Mouse (Mus musculus) liver, adult 2 months (tissue): ENCODE data around the gene Zc3h12c. TPM values are rescaled to one million over a fixed set of nuclear protein-coding genes. Genes with fewer than 3 reads are reported as not detected.
A peak's percentile ranks its signal among the peaks of the same experiment; 100 is the strongest.

ENCODE experiments used
- DNase-seq: peaks from one replicate; pipeline ENCODE4 v3.0.0-alpha.2; 2011; ENCODE audit warnings: low read depth, low spot score; ENCODE audit errors: extremely low read depth
- H3K27ac ChIP-seq: fragments of 200-500 bp; replicated peaks from 2 replicates; pipeline ENCODE4 v1.5.1; 2012; ENCODE audit warnings: low read depth, mild to moderate bottlenecking, control low read depth, inconsistent platforms, low read length; ENCODE audit not compliant: insufficient read depth
- H3K27me3 ChIP-seq: fragments of 200-500 bp; 2 replicates; pipeline ENCODE4 v1.6.1; 2012; ENCODE audit warnings: mild to moderate bottlenecking, moderate library complexity, low read length, inconsistent platforms; ENCODE audit not compliant: control insufficient read depth, insufficient read depth
- H3K36me3 ChIP-seq: fragments of 200-500 bp; 2 replicates; pipeline ENCODE4 v1.6.1; 2012; ENCODE audit warnings: low read length, inconsistent platforms; ENCODE audit not compliant: control insufficient read depth, insufficient read depth
- H3K4me1 ChIP-seq: fragments of 200-500 bp; 2 replicates; pipeline ENCODE4 v1.6.1; 2011; ENCODE audit warnings: low read length; ENCODE audit not compliant: control insufficient read depth, insufficient read depth
- H3K4me3 ChIP-seq: fragments of 200-500 bp; 2 replicates; pipeline ENCODE4 v1.5.1; 2011; ENCODE audit warnings: low read depth, mild to moderate bottlenecking, control low read depth, low read length, moderate library complexity; ENCODE audit not compliant: insufficient read depth
- H3K79me2 ChIP-seq: fragments of 200-500 bp; 2 replicates; pipeline ENCODE4 v1.6.1; 2012; ENCODE audit warnings: inconsistent platforms, mild to moderate bottlenecking, low read length, moderate library complexity; ENCODE audit not compliant: control insufficient read depth, insufficient read depth
- H3K9ac ChIP-seq: fragments of 200-500 bp; 2 replicates; pipeline ENCODE4 v1.6.1; 2012; ENCODE audit warnings: low read depth, mild to moderate bottlenecking, control low read depth, inconsistent platforms, low read length
- CTCF ChIP-seq: fragments of 200-500 bp; IDR thresholded peaks from 2 replicates; pipeline ENCODE4 v1.5.1; 2011; ENCODE audit warnings: low read depth, low read length, control low read depth
- POLR2A ChIP-seq: fragments of 200-500 bp; IDR thresholded peaks from 2 replicates; pipeline ENCODE4 v1.6.1; 2011; ENCODE audit warnings: low read length, control low read depth; ENCODE audit not compliant: insufficient read depth; ENCODE audit errors: extremely low read depth
- WGBS: fragments of 180-500 bp; shearing (Covaris S2); methylation state at CpG from one replicate; pipeline ENCODE4 v1.1.7; 2018; 5-methylcytosine and 5-hydroxymethylcytosine counted together
- polyA plus RNA-seq: library from polyadenylated mRNA; depleted of rRNA; stranded (reverse); fragments of >200 nt; gene quantifications from 2 replicates; pipeline ENCODE4 v1.2.3, GENCODE M21; 2012
- total RNA-seq: library from RNA; depleted of rRNA; stranded (reverse); fragments of >200 nt; gene quantifications from 2 replicates; pipeline ENCODE4 v1.2.3, GENCODE M21; 2014

Gene Zc3h12c
- total and polyA plus RNA-seq, 2 experiments: 1.1 to 4.5 TPM

DNA sequence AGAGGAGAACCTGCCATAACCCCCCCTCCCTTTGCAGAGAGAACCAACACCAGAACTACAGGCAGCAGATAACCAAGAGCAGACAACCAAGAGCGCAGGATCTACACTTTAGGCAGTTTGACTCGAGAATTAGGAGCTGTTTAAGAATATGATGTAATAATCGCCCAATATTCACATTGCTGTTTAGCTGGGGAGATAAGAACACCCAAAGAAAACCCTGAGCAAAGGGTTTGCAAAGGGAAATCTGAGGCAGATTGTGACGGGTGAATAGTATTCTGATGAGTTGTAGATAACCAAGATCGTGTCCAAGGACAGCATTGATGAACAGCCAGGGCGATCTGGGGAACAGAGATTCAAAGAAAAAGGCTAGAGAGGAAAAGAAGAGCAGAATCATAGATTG, 2.3 kb upstream of the Zc3h12c start:
- no peaks in the 10 kb centered on the region for H3K27me3 ChIP-seq
- H3K27ac ChIP-seq: no peak overlapping the region
- no peak for DNase-seq
- no peak overlapping the region for H3K4me3 ChIP-seq
- peaks cover 11% of the 10 kb centered on the region; the same call in 1 of the 2 replicates for H3K4me1 ChIP-seq
- TF ChIP-seq CTCF (no peak), POLR2A (no peak)
- no peak overlapping the region for H3K9ac ChIP-seq
- WGBS: 80% methylated on average over 6 of the region's 6 CpGs
- no peaks in the 10 kb centered on the region for H3K36me3 ChIP-seq
- no peaks in the 10 kb centered on the region for H3K79me2 ChIP-seq

DNA sequence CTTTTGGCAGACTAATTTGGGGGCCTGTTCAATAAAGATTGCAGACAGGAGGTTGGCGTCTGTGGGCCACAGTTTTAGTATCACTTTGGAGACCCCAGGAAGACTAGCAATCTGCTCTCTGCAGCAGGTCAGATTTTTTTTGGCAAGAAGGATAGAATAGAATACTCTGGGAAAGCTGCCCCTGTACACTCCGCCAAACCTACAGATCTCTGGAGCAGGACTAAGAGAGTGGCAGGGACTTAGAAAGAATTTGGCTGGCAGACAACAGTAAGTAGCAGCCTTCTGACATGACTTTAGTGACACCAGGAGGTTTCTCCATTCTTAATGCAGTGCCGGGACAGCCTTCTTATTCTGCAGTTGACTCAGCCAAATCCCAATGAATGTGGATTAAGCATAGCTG, 1.8 kb upstream of the Zc3h12c start:
- Histone ChIP-seq H3K79me2 (no peaks in the 10 kb centered on the region), H3K9ac (no peak overlapping the region), H3K27ac (no peak overlapping the region), H3K4me3 (no peak overlapping the region), H3K4me1 (peaks cover 11% of the 10 kb centered on the region; the same call in 1 of the 2 replicates), H3K27me3 (no peaks in the 10 kb centered on the region), H3K36me3 (no peaks in the 10 kb centered on the region)
- DNase-seq: no peak
- 86% methylated on average over 3 of the region's 3 CpGs for WGBS
- no peak for TF ChIP-seq CTCF
- no peak for TF ChIP-seq POLR2A

DNA sequence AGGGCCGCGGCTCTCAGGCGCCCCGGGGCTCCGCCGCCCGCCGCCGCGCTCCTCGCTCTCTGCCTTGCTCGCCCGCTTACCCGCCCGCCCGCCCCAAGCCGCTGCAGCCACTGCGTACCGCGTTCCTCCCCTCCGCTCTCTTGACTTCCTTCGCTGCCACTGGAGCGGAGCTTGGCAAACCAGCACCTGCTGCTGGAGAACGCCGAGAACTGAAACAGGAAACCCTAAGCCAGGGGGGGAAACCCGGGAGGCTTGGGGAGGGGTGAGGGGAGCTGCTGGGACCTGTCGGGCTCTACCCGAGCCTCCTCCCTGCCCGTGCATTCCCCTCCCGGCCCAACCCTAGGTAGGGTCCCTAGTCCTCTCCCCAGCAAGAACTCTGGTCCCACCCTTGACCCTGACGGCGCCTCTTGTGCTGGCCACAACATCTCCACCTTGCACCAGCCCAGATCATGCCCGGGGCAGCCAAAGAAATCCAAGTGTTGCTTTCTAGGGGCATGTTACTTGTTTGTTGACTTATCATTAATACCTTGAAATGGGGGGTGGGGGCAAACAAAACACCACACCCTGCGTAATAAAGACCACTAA, 406 bp upstream of the Zc3h12c start:
- H3K4me1 ChIP-seq: peaks cover 15% of the 10 kb centered on the region; the same call in 1 of the 2 replicates
- peak; percentile 61 for DNase-seq
- H3K79me2 ChIP-seq: peaks cover 6% of the 10 kb centered on the region
- 5% methylated on average over 34 of the region's 34 CpGs for WGBS
- no peaks in the 10 kb centered on the region for H3K27me3 ChIP-seq
- TF ChIP-seq POLR2A (0 out of 2 replicates have a peak, but pooled peaks have one; percentile 40), CTCF (peak; percentile 50)
- no peaks in the 10 kb centered on the region for H3K36me3 ChIP-seq
- H3K27ac ChIP-seq: peak overlapping the region; percentile 91
- H3K9ac ChIP-seq: peak overlapping the region; percentile 96
- peak overlapping the region; percentile 97 for H3K4me3 ChIP-seq

DNA sequence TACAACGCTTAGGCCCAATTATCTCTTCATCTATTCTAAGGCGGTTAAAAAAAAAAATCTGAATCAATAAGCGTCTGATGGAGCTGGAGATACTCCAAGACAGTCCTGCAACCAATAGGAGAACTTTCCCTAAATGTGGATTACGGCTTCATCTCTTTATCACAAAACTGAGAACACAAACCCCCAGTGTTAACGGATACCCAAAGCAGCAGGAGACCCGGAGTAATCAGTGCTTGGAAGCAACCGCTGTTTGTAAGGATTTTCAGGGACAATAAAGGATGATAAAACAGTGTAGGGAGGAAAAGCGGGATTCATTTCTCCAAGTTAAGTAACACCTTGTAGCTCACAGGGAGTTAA, 888 bp downstream of the Zc3h12c start:
- H3K4me3 ChIP-seq: peak overlapping the region; percentile 97
- peaks cover 10% of the 10 kb centered on the region for H3K79me2 ChIP-seq
- DNase-seq: peak; percentile 70
- no peaks in the 10 kb centered on the region for H3K27me3 ChIP-seq
- TF ChIP-seq POLR2A (no peak), CTCF (no peak)
- peak overlapping the region; percentile 96 for H3K9ac ChIP-seq
- WGBS: 3% methylated on average over 8 of the region's 8 CpGs
- H3K27ac ChIP-seq: peak overlapping the region; percentile 91
- H3K36me3 ChIP-seq: no peaks in the 10 kb centered on the region
- peaks cover 15% of the 10 kb centered on the region; the same call in 1 of the 2 replicates for H3K4me1 ChIP-seq

DNA sequence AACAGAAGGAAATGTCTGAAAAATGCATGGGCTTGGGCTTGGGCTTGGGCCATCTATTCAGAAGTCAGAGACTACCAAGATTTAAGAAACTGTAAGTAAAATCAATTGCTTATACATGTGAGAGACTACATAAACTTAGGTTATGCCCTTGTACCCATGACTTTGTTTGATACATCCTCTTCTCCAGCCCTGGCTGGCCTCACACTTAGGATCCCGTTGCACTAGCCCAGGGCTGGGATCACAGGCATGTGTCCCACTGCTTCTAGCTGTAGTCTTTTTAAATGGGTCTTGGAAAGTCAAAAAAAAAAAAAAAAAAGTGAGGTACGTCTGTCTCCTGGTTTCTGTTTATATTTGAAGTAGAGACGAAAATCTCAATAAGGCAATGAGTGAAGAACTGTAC, 1.3 kb downstream of the Zc3h12c start:
- peak overlapping the region; percentile 20 for H3K27ac ChIP-seq
- 19% methylated on average over 3 of the region's 3 CpGs for WGBS
- no peaks in the 10 kb centered on the region for H3K27me3 ChIP-seq

DNA sequence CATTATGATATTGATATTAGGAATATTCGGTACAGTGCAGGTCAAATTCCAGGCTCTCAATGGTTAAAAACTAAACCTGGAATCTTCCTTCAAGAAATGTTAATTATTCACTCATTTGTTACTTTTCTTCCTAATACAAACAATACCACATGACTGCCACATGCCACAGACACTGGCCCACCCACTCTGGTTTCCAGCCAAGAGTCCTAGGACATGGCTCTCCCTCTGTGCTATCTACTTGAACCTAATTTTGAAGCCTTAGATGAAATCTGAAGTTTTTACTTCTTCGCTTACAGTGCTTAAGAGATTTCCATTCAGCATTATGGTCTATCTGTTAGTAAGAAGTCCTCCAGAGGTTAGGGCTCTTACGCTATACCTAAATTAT, 2.7 kb downstream of the Zc3h12c start:
- no peak overlapping the region for H3K4me3 ChIP-seq
- DNase-seq: peak; percentile 95

More for the DNA sequence above, 1.3 kb downstream of the Zc3h12c start:
- DNase-seq: no peak
- Histone ChIP-seq H3K9ac (no peak overlapping the region), H3K79me2 (peaks cover 10% of the 10 kb centered on the region), H3K4me1 (peaks cover 15% of the 10 kb centered on the region; the same call in 1 of the 2 replicates), H3K4me3 (peak overlapping the region; percentile 97; the same call in 1 of the 2 replicates), H3K36me3 (no peaks in the 10 kb centered on the region)
- no peak for TF ChIP-seq CTCF
- TF ChIP-seq POLR2A: no peak

More for the DNA sequence above, 2.7 kb downstream of the Zc3h12c start:
- Histone ChIP-seq H3K4me1 (peaks cover 15% of the 10 kb centered on the region; the same call in 1 of the 2 replicates), H3K36me3 (no peaks in the 10 kb centered on the region), H3K27me3 (no peaks in the 10 kb centered on the region), H3K9ac (no peak overlapping the region), H3K79me2 (peaks cover 16% of the 10 kb centered on the region), H3K27ac (no peak overlapping the region)
- TF ChIP-seq CTCF: no peak
- no peak for TF ChIP-seq POLR2A
- WGBS: 49% methylated on average over 3 of the region's 3 CpGs
